Mouse (Mus musculus) neural tube, embryonic 15.5 days (tissue): ENCODE results near the gene Malsu1. TPM values are rescaled to one million over a fixed set of nuclear protein-coding genes. Genes with fewer than 3 reads are reported as not detected.
A peak's percentile ranks its signal among the peaks of the same experiment; 100 is the strongest.

Source experiments
- ATAC-seq: fragments of 200-750 bp; cut with Nextera tagmentation; 2 replicates; pipeline ENCODE4 v1.8.0; 2017; ENCODE audit warnings: mild to moderate bottlenecking, moderate TSS enrichment, moderate library complexity; ENCODE audit not compliant: low FRiP score
- H3K27ac ChIP-seq: fragments of 300-500 bp; sonication (generic); replicated peaks from 2 replicates; pipeline ENCODE4 v1.5.1; 2015; ENCODE audit warnings: mild to moderate bottlenecking, inconsistent platforms
- H3K27me3 ChIP-seq: fragments of 300-500 bp; sonication (generic); replicated peaks from 2 replicates; pipeline ENCODE4 v1.6.1; 2015; ENCODE audit warnings: inconsistent platforms
- H3K36me3 ChIP-seq: fragments of 300-500 bp; sonication (generic); 2 replicates; pipeline ENCODE4 v1.6.1; 2015; ENCODE audit warnings: inconsistent platforms
- H3K4me1 ChIP-seq: fragments of 300-500 bp; sonication (generic); 2 replicates; pipeline ENCODE4 v1.6.1; 2015; ENCODE audit warnings: inconsistent platforms
- H3K4me2 ChIP-seq: fragments of 300-500 bp; sonication (generic); 2 replicates; pipeline ENCODE4 v1.6.1; 2015; ENCODE audit warnings: inconsistent platforms, mild to moderate bottlenecking, moderate library complexity
- H3K4me3 ChIP-seq: fragments of 300-500 bp; sonication (generic); replicated peaks from 2 replicates; pipeline ENCODE4 v1.5.1; 2015; ENCODE audit warnings: mild to moderate bottlenecking, inconsistent platforms
- H3K9ac ChIP-seq: fragments of 300-500 bp; sonication (generic); replicated peaks from 2 replicates; pipeline ENCODE4 v1.6.1; 2015; ENCODE audit warnings: mild to moderate bottlenecking, inconsistent platforms
- H3K9me3 ChIP-seq: fragments of 300-500 bp; sonication (generic); replicated peaks from 2 replicates; pipeline ENCODE4 v1.6.1; 2016; ENCODE audit warnings: inconsistent platforms
- WGBS: fragments of 180-500 bp; shearing (Covaris S2); methylation state at CpG from one replicate; pipeline ENCODE4 v1.1.7; 2015; ENCODE audit warnings: mixed read lengths; 5-methylcytosine and 5-hydroxymethylcytosine counted together
- polyA plus RNA-seq: library from polyadenylated mRNA; unstranded; fragments of >200 nt; fragmentation: Nextera tagmentation; extraction: Ambion mirVana; gene quantifications from 2 replicates; pipeline ENCODE4 v1.2.1, GENCODE M21; 2015

Malsu1 gene
- polyA plus RNA-seq: 66.1 and 66.4 TPM in 2 replicates

DNA sequence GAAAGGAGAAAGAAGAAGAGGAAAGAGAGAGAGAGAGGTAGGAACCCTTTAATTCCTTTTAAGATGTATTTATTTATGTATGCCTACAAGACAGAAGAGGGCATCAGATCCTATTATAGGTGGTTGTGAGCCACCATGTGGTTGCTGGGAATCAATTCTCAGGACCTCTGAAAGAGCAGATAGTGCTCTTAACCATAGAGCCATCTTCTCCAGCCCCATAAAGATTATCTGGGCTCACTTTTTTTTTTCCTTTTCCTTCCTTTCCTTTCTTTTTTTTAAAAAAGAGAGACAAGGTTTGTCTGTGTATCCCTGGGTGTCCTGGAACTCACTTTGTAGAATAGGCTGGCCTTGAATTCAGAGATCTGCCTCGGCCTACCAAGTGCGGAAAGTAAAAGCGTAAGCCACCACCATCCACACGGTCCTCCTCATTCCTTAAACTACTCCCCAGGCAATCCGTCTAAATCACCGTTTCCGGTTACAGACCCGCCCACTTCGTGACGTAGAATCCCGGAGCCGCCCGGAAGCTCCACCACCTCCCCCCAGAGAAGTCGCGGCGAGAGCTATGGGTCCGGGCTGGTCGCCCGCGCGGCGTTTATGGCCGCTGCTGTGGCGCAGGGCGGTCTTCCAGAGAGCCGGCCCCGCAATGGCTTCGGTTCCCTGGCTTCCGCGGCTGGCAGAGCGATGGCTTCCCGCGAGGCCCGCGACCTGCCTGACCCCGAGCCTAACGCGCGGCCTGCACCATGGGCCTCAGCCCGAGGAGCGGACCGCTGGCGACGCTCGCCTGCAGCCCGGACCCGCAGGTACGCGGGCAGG is at the start of gene Malsu1:
Malsu1 (plus strand) TSS at position 492 of the 813 bp plus-strand sequence.
- Histone ChIP-seq H3K36me3 (no peaks in the 10 kb centered on the region), H3K27me3 (no peaks in the 10 kb centered on the region), H3K4me1 (peaks cover 33% of the 10 kb centered on the region), H3K9me3 (no peaks in the 10 kb centered on the region), H3K4me3 (peak within 1 kb of the TSS; percentile 70), H3K4me2 (peak within 1 kb of the TSS; percentile 77), H3K27ac (peak within 1 kb of the TSS; percentile 78), H3K9ac (peak within 1 kb of the TSS; percentile 75)
- peak; percentile 99 for ATAC-seq
- 1% methylated on average over 49 of the region's 49 CpGs for WGBS

GRCm38 (mm10) chr6:49025290-49025689 is 48.3 kb upstream of the Malsu1 start:
- Histone ChIP-seq H3K36me3 (no peaks in the 10 kb centered on the region), H3K9me3 (no peaks in the 10 kb centered on the region), H3K4me3 (no peak overlapping the region), H3K27me3 (peaks cover 14% of the 10 kb centered on the region; the same call in 1 of the 2 replicates), H3K4me2 (no peak overlapping the region), H3K9ac (no peak overlapping the region), H3K4me1 (peaks cover 4% of the 10 kb centered on the region; the same call in 1 of the 2 replicates), H3K27ac (no peak overlapping the region)
- 87% methylated on average over 7 of the region's 7 CpGs for WGBS
- no peak for ATAC-seq

- Histone ChIP-seq H3K4me2 (no peak overlapping the region), H3K4me3 (no peak overlapping the region), H3K27me3 (peaks cover 14% of the 10 kb centered on the region; the same call in 1 of the 2 replicates), H3K9me3 (no peaks in the 10 kb centered on the region), H3K9ac (no peak overlapping the region), H3K27ac (no peak overlapping the region), H3K4me1 (no peaks in the 10 kb centered on the region), H3K36me3 (no peaks in the 10 kb centered on the region)
- no peak for ATAC-seq
- WGBS: 92% methylated on average over 5 of the region's 5 CpGs
Measured at GRCm38 (mm10) chr6:49026496-49026895, 47.1 kb upstream of the Malsu1 start.

- no peak overlapping the region for H3K4me2 ChIP-seq
Measured at GRCm38 (mm10) chr6:49028019-49028418, 45.6 kb upstream of the Malsu1 start.

GRCm38 (mm10) chr6:49028708-49029107 is 44.9 kb upstream of the Malsu1 start:
- H3K4me2 ChIP-seq: no peak overlapping the region
- 0 out of 2 replicates have a peak, but pooled peaks cover 14% of the 10 kb centered on the region for H3K27me3 ChIP-seq
- no peaks in the 10 kb centered on the region for H3K4me1 ChIP-seq
- no peak overlapping the region for H3K4me3 ChIP-seq
- H3K9ac ChIP-seq: no peak overlapping the region
- no peak overlapping the region for H3K27ac ChIP-seq
- H3K9me3 ChIP-seq: no peaks in the 10 kb centered on the region
- no peaks in the 10 kb centered on the region for H3K36me3 ChIP-seq
- WGBS: 84% methylated on average over 3 of the region's 3 CpGs
- ATAC-seq: no peak

More at GRCm38 (mm10) chr6:49028019-49028418, 45.6 kb upstream of the Malsu1 start:
- Histone ChIP-seq H3K9me3 (no peaks in the 10 kb centered on the region), H3K4me3 (no peak overlapping the region), H3K27me3 (0 out of 2 replicates have a peak, but pooled peaks cover 14% of the 10 kb centered on the region), H3K36me3 (no peaks in the 10 kb centered on the region), H3K27ac (no peak overlapping the region), H3K4me1 (no peaks in the 10 kb centered on the region), H3K9ac (no peak overlapping the region)
- ATAC-seq: no peak
- 91% methylated on average over 6 of the region's 6 CpGs for WGBS

DNA sequence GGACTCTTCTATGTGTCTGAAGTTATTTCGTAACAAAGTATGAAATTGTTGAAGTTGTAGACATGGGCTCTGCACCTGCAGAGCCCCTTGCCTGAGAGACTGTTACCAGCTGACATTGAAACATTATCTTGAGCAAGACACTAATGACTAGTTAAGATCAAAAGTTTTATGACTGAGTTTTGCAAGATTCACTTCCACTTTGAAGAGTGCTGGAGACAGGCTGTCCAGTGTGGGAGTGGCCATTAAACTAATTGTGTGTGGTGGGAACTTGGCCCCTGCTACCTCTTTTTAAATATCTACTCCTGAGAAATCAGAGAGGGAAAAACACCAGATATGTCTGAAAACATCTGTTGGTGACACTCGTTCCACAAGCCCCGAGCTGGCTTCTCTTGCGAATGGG is 42.4 kb upstream of the Malsu1 start:
- no peak overlapping the region for H3K4me2 ChIP-seq
- H3K9ac ChIP-seq: no peak overlapping the region
- H3K27ac ChIP-seq: no peak overlapping the region
- ATAC-seq: no peak
- no peak overlapping the region for H3K4me3 ChIP-seq
- H3K9me3 ChIP-seq: no peaks in the 10 kb centered on the region
- peaks cover 16% of the 10 kb centered on the region; the same call in 1 of the 2 replicates for H3K27me3 ChIP-seq
- WGBS: 82% methylated on average over 4 of the region's 4 CpGs
- H3K4me1 ChIP-seq: no peaks in the 10 kb centered on the region
- no peaks in the 10 kb centered on the region for H3K36me3 ChIP-seq

GRCm38 (mm10) chr6:49032783-49033182 is 40.8 kb upstream of the Malsu1 start:
- H3K9ac ChIP-seq: no peak overlapping the region
- H3K4me2 ChIP-seq: no peak overlapping the region
- ATAC-seq: no peak
- H3K9me3 ChIP-seq: no peaks in the 10 kb centered on the region
- H3K4me1 ChIP-seq: peaks cover 4% of the 10 kb centered on the region; the same call in 1 of the 2 replicates
- peaks cover 22% of the 10 kb centered on the region for H3K27me3 ChIP-seq
- no peak overlapping the region for H3K4me3 ChIP-seq
- 76% methylated on average over 4 of the region's 4 CpGs for WGBS
- H3K36me3 ChIP-seq: no peaks in the 10 kb centered on the region
- no peak overlapping the region for H3K27ac ChIP-seq

- Histone ChIP-seq H3K27me3 (peaks cover 19% of the 10 kb centered on the region), H3K4me3 (no peak within 1 kb of the TSS), H3K36me3 (no peaks in the 10 kb centered on the region), H3K4me1 (peaks cover 4% of the 10 kb centered on the region; the same call in 1 of the 2 replicates), H3K9ac (no peak within 1 kb of the TSS), H3K9me3 (no peaks in the 10 kb centered on the region), H3K4me2 (peak within 1 kb of the TSS; percentile 31), H3K27ac (no peak within 1 kb of the TSS)
- no peak for ATAC-seq
- WGBS: 51% methylated on average over 28 of the region's 28 CpGs
Measured at GRCm38 (mm10) chr6:49036275-49037267, 37.0 kb upstream of the Malsu1 start, which contains the start of gene Gpnmb. Gene Gpnmb, plus strand, starts transcription at chr6:49036546.

DNA sequence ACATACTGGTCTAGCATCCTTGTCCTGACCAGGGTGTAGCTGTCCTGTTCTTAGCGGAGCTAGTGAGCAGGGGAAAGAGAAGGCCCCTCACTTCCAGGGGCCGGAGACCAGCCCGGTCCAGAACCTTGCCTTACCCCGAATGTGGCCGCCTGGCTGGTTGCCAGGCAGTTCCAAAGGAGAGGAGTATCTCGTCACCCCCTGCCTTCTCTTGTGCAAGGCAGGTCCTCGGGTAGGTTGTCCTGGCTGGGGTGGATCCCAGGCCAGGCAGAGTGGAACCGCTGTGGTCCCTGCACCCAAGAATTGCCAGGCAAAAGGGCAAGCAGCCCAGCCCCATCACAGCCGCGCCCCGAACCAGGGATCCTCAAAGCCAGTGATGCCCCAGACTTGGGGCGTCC is 36.3 kb upstream of the Malsu1 start:
- Histone ChIP-seq H3K9ac (no peak overlapping the region), H3K4me1 (peaks cover 4% of the 10 kb centered on the region; the same call in 1 of the 2 replicates), H3K27ac (no peak overlapping the region), H3K9me3 (no peaks in the 10 kb centered on the region), H3K4me2 (no peak overlapping the region), H3K4me3 (no peak overlapping the region), H3K36me3 (no peaks in the 10 kb centered on the region), H3K27me3 (peaks cover 19% of the 10 kb centered on the region)
- no peak for ATAC-seq
- 75% methylated on average over 12 of the region's 12 CpGs for WGBS

DNA sequence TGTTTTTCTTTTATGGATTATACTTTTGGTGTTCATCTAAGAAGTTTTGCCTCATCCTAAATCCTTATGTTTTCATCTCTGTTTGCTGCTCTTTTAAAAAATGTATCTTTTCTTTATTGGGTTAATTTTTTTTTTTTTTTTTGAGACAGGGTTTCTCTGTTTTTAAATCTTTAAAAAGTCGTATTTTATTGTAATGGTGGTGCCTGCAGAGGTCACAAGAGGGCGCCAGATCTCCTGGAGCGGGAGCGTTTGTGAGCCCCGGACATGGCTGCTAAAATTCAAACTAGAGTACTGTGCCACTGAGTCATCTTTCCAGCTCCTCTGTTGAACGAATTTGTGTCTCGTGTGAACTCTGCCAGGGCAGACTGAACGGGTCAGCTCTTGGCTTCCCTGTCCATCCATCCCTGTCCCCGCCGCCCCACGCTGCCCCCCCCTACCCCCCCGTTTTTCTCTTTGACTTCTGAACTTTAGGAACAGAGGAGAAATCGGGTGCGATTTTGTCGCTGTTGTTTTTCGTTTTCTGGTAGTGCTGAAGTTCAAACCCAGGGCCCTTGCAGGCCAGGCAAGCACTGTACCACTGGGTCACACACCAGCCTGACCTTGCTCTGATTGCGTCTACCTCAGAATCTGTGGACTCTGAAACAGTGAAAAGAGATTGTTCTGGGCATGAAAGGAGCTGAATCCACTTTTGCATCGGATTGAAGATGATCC is 34.0 kb upstream of the Malsu1 start:
- peaks cover 19% of the 10 kb centered on the region for H3K27me3 ChIP-seq
- no peaks in the 10 kb centered on the region for H3K36me3 ChIP-seq
- peak overlapping the region; percentile 21; the same call in 1 of the 2 replicates for H3K4me3 ChIP-seq
- H3K9me3 ChIP-seq: no peaks in the 10 kb centered on the region
- H3K4me1 ChIP-seq: peaks cover 4% of the 10 kb centered on the region; the same call in 1 of the 2 replicates
- WGBS: 13% methylated on average over 18 of the region's 18 CpGs
- H3K27ac ChIP-seq: no peak overlapping the region
- no peak overlapping the region for H3K9ac ChIP-seq
- peak; percentile 45; the same call in 1 of the 2 replicates for ATAC-seq
- peak overlapping the region; percentile 48 for H3K4me2 ChIP-seq

DNA sequence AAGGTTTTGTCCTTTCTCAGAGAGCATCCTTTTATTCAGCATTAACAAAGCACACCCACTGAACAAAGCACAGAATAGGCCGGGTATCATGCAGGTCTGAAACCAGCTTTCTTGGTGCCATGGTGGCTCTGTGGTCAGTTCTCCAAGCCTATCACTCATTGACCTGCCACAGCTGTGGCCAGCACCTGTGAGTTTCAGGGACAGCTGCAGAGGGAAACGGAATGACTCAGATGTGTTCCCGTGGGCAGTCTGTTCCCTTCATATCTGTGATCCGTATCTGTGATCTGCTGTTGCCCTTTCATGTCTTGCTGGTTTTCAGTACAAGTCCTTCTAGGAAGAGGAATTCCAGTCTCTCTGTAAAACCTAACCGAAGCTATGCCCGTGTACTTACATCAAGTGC is 27.1 kb upstream of the Malsu1 start:
- Histone ChIP-seq H3K27me3 (no peaks in the 10 kb centered on the region), H3K9ac (no peak overlapping the region), H3K4me1 (no peaks in the 10 kb centered on the region), H3K27ac (no peak overlapping the region), H3K4me2 (no peak overlapping the region), H3K36me3 (no peaks in the 10 kb centered on the region), H3K4me3 (no peak overlapping the region), H3K9me3 (no peaks in the 10 kb centered on the region)
- no peak for ATAC-seq
- WGBS: 59% methylated on average over 6 of the region's 6 CpGs
